Mouse (Mus musculus) heart, postnatal 25 days (tissue): ENCODE measurements around the gene Bpifa6. TPM values are rescaled to one million over a fixed set of nuclear protein-coding genes. Genes with fewer than 3 reads are reported as not detected.
A peak's percentile ranks its signal among the peaks of the same experiment; 100 is the strongest.

Source experiments
- DNase-seq: peaks from one replicate; pipeline ENCODE4 v3.0.0; 2022; ENCODE audit warnings: low spot score
- intact Hi-C: fragments of 180-260 bp; cut with DNase I; formaldehyde crosslinking; loops from one replicate; pipeline ENCODE4 v1.15.1; 2025
- total RNA-seq, 2 experiments: library from RNA; stranded (reverse); gene quantifications; 2 replicates each; pipeline ENCODE4 v1.2.3; 2021

The Bpifa6 gene
- not detected for total RNA-seq

DNA sequence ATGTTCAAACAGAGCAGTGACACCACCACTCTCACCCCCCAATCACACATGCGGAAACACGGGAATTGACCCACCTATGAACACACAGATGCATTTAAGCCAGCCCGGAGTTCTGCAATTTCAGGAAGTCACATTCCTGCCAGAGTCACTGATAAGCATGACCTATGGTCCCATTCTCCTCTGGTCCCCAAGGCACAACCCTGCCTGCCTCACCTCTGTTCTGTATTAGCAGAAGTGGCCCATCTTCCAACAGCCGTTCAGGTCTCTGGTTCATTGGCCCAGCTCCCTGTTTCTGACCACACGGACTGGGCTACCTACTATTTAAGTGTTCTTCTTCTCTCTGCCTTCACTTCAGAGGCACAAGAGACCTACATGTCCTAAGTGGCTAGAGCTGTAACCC lies at the start of gene Bpifa6:
Bpifa6 (plus strand) TSS at position 364 of the 400 bp plus-strand sequence.
- intact Hi-C loops = no loop called here
- DNase-seq = no peak

DNA sequence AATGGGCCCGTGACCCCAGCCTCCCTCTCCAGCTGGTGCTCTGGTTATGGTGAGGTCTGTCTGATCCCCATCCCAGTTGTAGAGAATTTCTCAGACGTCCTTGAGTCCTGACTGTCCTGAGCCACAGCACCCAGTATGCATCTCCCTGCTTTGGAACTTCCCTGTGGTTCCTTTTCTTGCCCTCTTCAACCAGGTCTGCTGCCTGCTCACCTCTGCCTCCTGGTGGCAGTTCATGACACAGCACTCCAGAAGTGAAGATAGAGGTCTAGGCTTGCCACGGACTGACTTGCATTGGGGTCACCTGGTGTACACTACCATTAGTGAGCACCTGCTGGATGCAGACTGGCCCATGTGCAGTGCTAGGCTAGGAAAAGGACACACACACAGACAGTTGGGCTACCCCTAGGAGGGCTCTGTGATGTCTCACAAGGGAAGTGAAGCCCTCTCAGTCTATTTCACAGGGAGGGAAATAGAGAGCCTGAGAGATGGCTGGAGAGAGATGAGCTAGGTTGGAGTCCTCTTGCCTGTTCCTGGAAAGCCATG lies 44.8 kb upstream of the Bpifa6 start:
- intact Hi-C loops = loop anchor here (2.0 to 5.0 kb wide), 3 partner anchors 123 to 263 kb away; no protein-coding TSS in a partner anchor
- DNase-seq = no peak

DNA sequence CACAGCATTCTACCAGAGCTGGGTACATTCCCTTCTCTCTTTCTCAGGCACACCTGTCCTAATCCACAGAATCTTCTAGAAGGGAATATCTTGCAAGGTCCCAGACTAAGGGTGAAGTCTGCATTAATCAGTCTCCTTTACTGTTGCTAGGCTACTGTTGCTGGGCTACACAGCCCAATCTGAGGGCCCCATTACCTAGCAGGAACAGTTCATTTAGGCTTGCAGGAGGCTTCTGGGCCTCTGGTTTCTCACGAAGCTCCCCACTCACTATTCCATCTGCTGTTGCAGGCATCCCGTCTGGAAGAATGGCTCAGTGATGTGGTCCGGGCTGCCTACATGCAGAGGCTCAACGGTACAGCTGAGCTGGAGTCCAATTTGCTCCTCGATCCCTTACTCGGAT lies 43.6 kb upstream of the Bpifa6 start:
- intact Hi-C loops = loop anchor here (5.0 kb wide), 1 partner anchor 219 kb away; no protein-coding TSS in a partner anchor
- DNase-seq = no peak

DNA sequence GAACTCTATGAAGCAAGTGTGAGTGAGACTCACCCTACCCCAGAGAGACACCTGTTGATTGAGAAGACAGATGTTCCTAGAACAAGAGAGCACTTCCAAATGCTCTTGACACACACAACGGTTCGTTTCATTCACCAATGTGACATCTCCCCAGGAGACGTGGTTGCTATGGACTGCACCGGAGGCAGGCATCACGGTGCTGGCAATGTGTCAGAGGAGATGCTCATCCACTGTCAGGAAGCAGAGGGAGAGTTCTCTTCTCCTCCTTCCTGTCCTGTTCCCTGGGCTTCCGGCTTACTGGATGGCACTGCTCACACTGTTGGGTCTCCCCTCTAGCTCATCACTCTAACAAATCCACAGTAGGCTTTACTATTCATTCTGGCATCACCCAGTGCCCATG lies 41.4 kb upstream of the Bpifa6 start:
- intact Hi-C loops = loop anchor here (5.0 kb wide), 1 partner anchor 221 kb away; no protein-coding TSS in a partner anchor
- DNase-seq = no peak

DNA sequence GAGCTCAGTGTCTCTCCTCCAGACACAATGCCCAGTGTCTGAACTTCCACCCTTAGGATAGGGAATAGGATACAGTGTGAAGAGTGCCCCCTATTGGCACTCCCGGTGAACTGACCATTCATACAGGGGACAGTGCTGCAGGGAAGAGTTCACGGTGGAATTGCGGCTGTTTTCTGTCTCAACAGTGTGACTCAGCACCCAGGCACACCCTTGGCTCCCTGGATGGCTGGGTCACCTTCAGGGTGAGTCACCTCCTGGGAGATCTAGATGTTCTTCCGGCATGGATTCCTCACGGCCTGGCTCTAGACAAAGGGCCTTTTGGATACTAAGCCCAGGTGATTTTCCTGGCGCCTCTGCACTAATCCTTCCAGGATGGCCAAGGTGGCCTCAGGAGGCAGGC lies 39.4 kb upstream of the Bpifa6 start:
- DNase-seq = no peak
- intact Hi-C loops = no loop called here

DNA sequence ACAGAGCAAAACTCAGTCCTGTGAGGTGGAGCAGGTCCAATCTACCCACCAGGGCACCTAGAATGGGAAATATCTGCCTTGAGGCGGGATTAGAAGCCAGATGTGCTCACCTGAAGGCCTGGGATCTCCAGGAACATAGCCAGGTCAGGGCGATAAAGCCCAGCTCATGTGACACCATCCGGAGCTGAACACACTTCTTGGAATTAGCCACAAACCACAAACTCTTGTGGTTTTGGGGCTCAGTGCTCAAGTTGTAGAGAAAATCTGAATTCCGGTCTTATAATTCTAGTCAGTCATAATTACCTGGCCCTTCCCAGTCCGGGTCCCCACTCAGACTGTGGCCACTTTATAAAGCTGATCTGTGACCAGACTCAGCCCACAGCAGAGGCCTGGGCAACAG lies 36.9 kb upstream of the Bpifa6 start, which contains the start of gene Bpifb4:
Bpifb4 (plus strand) TSS at position 370 of the 400 bp plus-strand sequence.
- intact Hi-C loops = no loop called here
- DNase-seq = no peak

DNA sequence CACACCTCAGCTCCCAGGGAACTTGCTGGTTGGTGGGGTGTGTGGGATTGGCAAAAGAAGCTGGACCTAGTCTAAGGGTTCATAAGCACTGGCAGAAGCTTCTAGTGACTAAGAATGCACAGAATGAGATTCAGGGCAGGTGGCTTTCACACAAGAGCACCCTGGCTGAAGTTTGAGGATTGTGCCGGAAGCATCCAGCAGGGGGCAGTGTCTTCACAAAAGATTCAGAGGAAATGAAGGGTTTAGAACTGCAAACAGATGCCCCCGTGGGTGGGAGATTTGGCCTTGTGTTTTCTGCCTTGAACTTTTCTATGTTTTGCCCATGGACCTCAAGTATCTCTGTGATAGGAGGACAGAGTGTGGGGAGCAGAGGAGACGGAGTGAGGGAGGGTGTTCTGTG lies 31.2 kb upstream of the Bpifa6 start:
- intact Hi-C loops = no loop called here
- DNase-seq = no peak

DNA sequence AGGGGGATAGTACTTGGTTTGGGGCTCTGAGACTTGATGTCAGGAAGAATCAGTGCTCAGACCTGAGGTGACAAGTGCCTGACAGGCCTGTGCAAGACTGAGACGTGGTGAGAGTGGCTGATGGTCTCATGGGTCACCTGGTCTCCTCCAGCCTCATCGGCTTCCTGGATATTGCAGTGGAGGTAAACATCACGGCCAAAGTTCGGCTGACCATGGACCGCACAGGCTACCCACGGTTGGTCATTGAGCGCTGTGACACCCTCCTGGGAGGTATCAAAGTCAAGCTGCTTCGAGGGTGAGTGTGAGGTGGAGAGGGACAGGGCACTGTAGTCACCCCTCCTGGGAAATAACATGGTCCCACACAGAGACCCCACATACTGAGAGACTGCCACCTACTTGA lies 30.2 kb upstream of the Bpifa6 start:
- no peak for DNase-seq
- intact Hi-C loops = no loop called here

DNA sequence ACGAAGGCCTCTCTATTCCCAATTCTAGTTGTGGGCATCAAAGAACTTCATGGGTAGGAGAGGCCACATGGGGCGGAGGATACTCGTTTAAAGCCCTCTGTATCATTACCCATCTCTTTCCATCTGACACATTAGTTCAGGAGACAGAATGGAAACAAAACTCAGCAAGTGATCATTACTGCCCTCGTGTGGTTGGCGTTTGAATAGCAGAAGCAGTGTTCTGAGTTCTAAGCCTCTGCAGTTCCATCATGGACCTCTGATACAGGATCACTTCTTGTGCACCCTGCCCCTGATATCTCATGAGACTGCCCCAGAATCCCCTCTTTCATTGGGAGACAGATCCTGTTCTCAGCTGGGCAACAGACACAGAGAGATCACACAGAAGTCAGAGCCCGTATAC lies 21.8 kb upstream of the Bpifa6 start:
- no peak for DNase-seq

DNA sequence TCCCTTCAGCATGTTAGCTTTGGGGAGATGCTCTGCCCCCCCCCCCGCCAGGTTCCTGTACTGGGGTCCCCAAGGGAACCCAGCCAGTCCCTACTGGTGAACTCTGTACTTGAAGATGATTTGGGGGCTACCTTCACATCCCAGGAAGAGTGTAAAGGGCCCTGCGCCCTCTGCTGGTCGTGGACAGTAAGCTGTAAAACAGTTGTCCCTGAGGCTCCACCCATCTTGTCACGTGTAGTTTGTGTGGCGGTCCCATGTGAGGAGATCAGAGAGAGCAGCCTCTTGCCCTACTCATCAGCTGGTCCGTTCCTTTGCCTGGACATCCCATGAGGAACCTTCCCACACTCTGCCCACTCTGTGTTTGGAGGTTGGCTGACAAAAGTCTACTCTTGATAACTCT lies 20.9 kb upstream of the Bpifa6 start:
- intact Hi-C loops = no loop called here
- no peak for DNase-seq

More for the DNA sequence above, 21.8 kb upstream of the Bpifa6 start:
- intact Hi-C loops = no loop called here

DNA sequence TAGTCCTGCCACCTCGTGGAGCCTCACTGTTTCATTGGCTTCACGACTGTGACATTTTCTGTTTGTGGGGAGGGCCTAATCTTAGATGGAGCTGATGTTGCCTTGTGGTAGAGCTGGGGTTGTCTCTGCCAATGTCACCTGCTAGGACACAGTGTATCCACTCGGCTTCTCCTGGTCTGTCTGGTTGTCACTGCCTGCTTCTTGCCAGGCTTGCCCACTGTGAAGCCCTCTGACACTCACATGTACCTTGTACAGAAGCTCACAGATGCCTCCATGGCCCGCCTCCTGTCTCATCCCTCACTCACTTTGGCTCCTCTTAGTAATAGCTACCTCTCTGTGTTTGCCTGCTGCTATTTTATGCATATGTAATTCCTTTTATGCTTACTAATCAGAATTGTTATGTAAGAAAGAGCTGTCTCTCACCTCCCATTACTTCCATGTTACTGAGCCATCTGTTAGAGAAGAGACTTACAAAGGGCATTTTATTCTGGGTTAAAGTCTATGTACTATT lies 11.9 kb upstream of the Bpifa6 start:
- intact Hi-C loops = no loop called here
- DNase-seq = no peak

DNA sequence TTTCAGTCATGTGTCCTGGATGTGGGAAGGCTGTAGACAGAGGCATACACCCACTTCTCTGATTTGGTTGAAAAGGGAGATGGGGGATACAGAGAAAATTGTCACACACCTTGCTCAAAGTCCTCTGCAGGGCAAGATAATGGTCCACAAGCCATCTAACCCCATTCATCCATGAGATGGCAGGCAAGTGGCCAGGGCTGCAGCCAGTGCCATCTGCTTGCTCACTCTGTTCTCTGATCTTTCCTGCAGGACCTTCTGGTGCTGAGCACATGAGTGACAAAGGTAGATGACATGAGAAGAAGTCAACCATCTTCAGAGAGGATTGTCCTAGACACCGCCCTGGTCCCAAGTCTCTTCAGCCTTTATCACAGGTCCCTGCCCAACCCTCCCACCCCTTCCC lies 11.4 kb upstream of the Bpifa6 start:
- intact Hi-C loops = no loop called here

DNA sequence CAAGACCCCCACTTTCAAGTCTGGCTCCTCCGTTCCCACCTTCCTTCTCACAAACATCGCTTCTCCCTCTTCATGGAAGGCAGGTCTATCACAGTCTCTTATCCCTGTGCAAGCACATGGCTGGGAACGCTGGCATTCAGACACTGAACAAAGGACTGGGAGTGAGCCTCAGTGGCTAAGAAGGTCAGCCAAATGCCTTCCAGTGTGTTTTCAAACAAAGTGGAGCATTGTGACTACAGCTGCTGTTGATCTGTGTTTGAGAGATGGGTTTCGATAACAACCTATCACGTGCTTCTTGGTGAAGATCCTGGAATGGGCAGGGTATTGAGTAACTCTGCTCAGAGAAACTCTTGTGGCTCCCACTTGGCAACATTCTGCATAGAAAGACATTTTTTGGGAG lies 4.5 kb upstream of the Bpifa6 start:
- DNase-seq = no peak
- intact Hi-C loops = no loop called here

More for the DNA sequence above, 11.4 kb upstream of the Bpifa6 start:
- DNase-seq = no peak

DNA sequence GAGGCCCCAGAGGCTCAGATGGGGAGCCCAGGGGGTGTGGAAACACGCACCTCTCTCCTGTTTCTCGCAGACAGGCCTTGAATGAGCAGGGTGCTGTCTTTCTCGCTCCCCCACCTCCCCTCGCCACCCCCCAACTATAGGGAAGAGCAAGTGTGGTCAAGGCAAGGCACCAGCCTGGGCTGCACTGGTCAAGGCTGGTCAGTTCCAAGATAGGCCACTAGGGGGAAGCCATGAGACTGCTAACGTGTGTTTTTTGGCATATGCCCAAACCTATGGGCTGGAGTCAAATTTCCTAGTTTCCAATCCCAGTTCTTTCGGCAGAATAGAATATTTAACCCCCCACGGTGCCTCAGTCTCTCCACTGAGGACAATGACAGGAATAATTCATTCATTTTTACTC lies 21.0 kb downstream of the Bpifa6 start:
- DNase-seq = peak; percentile 21
- intact Hi-C loops = no loop called here

DNA sequence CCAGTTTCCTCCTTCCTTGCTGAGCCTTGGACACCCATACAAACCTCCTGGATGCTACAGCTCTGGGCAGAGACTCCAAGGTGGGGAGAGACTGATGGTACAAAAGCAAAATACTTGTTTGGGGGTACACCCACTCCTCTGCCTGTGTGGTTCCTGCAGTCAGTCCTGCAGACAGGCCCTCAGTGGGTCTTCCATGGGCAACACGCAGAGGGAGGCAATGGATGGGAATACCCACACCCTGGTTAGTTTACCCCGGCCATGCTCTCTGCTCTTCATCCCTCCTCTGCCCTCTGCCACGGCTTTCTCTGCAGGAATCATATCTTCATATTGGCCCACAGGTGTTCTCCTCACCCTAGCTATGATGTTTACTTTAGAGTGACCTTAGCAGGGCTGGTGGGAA lies 25.8 kb downstream of the Bpifa6 start:
- no peak for DNase-seq
- intact Hi-C loops = loop anchor here (5.0 kb wide), 1 partner anchor 157 kb away; no protein-coding TSS in a partner anchor

DNA sequence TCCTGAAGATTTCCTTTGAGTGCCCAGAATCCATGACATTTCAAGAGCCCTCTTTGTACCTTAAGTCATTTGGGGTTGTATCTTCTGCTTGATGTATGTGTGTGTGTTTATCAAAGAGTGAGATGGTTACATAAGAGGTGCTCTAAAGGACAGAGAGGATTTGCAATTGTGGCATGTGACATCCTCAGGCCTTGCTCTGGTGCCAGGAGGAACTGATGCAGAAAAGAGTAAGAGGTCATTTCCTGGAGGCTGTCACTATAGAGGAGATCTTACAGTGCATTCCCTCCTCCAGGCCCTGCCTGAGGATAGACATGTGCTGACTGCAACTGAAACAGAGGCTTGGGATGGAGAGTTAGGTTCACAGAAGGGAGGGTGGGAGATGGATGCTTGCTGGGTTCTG lies 26.3 kb downstream of the Bpifa6 start:
- no peak for DNase-seq
- intact Hi-C loops = loop anchor here (5.0 kb wide), 1 partner anchor 156 kb away; no protein-coding TSS in a partner anchor

DNA sequence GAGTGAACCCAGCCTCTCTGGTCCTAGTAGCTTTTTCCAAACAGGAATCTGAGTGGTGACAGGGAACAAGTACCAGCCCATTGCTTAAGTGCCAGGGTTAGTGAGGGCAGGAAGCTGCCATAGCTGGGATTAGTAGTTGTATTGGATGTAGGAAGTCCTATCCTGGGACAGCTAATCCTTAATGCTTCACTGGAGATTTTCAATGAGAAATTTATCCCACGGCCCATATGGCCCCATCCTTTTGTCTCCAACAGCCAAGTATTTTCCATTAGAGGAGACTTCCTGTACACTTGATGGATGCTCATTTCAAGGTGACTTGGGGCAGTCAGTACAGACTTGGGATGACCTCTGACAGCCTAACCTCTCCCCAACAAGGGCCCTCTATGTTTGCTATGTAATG lies 29.7 kb downstream of the Bpifa6 start:
- no peak for DNase-seq
- intact Hi-C loops = loop anchor here (5.0 kb wide), 1 partner anchor 153 kb away; no protein-coding TSS in a partner anchor

DNA sequence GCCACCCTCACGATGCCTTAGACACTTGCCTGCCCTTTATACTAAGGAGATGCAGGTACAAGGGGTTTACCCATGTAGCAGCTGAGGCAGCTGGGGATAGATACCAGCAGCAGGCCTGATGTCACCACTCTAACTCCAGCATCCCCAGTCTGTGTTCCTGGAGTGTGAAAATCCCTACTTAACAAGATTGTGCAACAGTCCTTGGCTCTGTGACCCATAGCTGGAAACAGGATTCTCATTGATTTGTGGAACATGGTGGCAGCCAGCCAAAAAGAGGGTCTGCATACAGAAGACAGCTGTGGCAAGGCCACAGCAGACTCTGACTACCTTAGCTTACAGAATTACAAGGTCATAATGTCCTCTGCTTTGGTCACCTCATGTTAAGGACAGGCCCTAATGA lies 30.3 kb downstream of the Bpifa6 start:
- intact Hi-C loops = no loop called here

DNA sequence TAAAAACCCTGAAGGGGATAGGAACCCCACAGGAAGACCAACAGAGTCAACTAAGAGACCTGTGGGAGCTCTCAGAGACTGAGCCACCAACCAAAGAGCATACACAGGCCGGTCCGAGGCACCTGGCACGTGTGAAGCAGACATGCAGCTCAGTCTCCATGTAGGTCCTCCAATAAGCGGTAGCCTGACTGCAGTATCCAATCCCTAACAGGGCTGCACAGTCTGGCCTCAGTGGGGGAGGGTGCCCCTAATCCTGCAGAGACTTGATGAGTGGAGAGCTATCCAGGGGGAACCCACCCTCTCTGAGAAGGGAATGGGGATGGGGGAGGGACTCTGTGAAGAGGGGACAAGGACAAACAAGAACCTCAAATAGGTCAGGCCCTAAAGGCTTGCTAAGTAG lies 31.0 kb downstream of the Bpifa6 start:
- no peak for DNase-seq
- intact Hi-C loops = no loop called here

More for the DNA sequence above, 30.3 kb downstream of the Bpifa6 start:
- DNase-seq = no peak

DNA sequence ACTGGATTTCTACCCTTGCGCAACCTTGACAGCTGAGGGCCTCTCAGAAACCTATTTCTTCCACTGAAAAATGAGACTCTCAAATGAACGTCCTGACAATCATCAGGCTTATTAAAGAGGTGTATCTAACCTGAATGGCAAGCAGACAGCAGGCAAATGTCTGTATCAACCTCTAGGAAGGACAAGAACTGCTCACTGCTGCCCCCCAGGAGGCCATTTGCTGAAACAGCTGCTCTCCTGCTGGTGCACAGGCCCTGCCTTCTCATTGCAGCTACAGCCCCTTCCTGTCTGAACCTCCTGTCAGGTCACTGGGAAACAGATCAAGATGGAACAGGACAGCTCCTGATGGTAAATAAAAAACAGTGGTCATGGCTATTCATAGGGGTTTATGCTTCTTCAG lies 31.6 kb downstream of the Bpifa6 start:
- no peak for DNase-seq
- intact Hi-C loops = no loop called here

DNA sequence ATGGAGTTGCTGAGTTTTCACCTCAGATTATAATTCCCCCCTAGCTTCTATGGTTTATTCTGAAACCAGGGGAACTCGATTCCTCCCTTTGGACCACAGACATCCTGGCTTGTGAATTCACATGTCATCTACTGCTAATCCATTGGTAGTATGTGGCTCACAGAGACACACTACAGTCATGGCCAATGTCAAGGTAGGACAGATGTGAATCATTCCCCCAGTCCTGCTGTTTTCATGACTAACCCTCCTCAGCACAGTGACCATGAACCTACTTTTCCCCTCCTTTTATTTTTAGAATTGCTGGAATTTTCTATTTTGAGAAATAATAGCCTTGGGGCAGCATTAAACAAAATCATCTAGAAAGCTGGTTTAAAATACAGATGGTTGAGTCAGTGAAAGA lies 32.6 kb downstream of the Bpifa6 start:
- DNase-seq = no peak
- intact Hi-C loops = no loop called here

DNA sequence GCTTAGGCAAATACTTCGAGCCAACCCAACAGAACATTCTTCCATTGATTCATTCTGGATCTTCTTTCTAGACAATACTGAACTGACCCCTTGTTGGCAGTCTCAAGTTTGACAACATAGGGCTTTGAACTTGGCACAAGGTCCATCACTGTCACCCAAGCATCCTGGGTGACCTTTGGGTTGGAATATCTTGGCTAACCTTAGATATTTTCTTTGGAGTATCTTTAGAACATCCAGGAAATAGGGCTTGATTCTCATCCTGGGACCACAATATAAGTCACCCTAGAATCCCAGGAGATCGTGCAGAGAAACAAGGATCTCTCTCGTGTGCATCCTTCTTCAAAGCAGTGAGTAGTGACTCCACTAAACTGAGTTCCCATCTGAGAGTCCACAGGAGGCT lies 33.2 kb downstream of the Bpifa6 start, which contains the start of gene Bpifa2:
Bpifa2 (plus strand) TSS at position 301 of the 400 bp plus-strand sequence.
- intact Hi-C loops = no loop called here
- no peak for DNase-seq
